Mouse (Mus musculus): Measurements from ENCODE around the gene Echdc1. TPM values are rescaled to one million over a fixed set of nuclear protein-coding genes. Genes with fewer than 3 reads are reported as not detected.

Gene Echdc1
- total and polyA plus RNA-seq, 3 experiments = 19.3 to 60.5 (median 39.0) TPM

DNA sequence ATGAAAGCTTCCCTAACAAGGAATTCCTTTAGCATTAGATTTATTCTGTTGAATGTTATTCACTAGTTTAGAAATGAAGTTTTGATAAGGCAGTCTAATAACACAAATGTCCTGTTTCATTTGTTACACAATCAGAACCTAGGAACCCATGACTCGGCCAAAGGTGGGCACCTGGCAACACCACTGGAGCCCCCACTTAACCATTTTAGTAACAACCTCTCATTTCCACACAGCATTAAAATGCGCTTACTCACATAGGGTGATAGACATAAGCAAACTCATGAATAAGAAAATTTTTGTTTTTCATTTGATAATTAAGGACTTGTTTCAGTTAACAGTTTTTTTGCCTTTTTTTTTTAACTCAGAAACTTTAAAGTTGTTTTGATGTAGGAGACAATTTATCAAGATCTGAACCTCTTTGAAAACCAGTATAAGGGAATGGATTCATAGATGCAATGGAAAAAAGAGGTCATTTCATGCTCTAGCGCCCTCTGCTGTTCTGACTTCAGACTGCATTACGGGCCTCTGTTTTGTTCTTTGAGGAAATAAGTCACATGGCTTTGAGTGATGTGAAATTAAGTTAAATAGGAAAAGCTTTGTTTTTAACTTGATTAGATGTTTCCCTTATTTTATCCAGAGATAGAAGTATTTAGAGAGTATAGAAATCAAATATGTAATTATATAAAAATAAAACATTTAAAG is 25.5 kb downstream of the Echdc1 start:
- Histone ChIP-seq H3K79me2 (replicated peaks; ENCODE audit: control insufficient read depth, extremely low read depth, insufficient read depth, poor library complexity, severe bottlenecking) (no peaks in the 10 kb centered on the region), H3K9ac (ENCODE audit: insufficient read depth, low read depth) (no peak overlapping the region), H3K4me1 (ENCODE audit: control insufficient read depth in 1 of 2, insufficient read depth in 2 of 2) (no peaks in the 10 kb centered on the region), H3K4me3 (replicated peaks in 1 of 3; ENCODE audit: low read depth in 2 of 3, low read length in 2 of 3, poor library complexity in 1 of 3) (no peak overlapping the region), H3K27me3 (replicated peaks) (no peaks in the 10 kb centered on the region), H3K4me2 (ENCODE audit: insufficient read depth, low read depth, poor library complexity, severe bottlenecking) (no peak overlapping the region), H3K9me3 (replicated peaks; ENCODE audit: low read length) (no peaks in the 10 kb centered on the region), H3K36me3 (replicated peaks in 1 of 2; ENCODE audit: control insufficient read depth in 1 of 2, insufficient read depth in 1 of 2, low read length in 1 of 2) (peaks cover 2 to 46% of the 10 kb centered on the region in 2 experiments), H3K27ac (ENCODE audit: insufficient read depth, low read depth) (no peak overlapping the region)
- peak; percentile 85 for DNase-seq (ENCODE audit: extremely low read depth)
- in situ Hi-C loops (cut with MboI; ENCODE audit: low pct_ligation_motif_present, low pct_unique_long_range_greater_than_20kb, low sequenced_read_pairs) = no loop called here
- dilution Hi-C loops (cut with MboI; ENCODE audit: extremely low pct_ligation_motif_present, extremely low pct_unique_long_range_greater_than_20kb, low sequenced_read_pairs) = no loop called here
- TF ChIP-seq RAD21 (IDR thresholded peaks at IDR 0.05; ENCODE audit: low read depth, low read length) (peak; percentile 53), MEF2A (IDR thresholded peaks at IDR 0.05; ENCODE audit: borderline replicate concordance, low read depth, low read length) (no peak), JUND (conservative IDR thresholded peaks at IDR 0.05; ENCODE audit: low read depth, low read length) (peak; percentile 99), EP300 (IDR thresholded peaks at IDR 0.05; ENCODE audit: low read length) (peak; percentile 51), GABPA (IDR thresholded peaks at IDR 0.05; ENCODE audit: insufficient replicate concordance, low read depth, low read length) (no peak), POLR2A (IDR thresholded peaks at IDR 0.05; ENCODE audit: low read depth, low read length) (no peak), ETS1 (conservative IDR thresholded peaks at IDR 0.05; ENCODE audit: low read depth, low read length) (no peak), UBTF (IDR thresholded peaks at IDR 0.05; ENCODE audit: low read depth, low read length) (no peak), E2F4 (IDR thresholded peaks at IDR 0.05; ENCODE audit: insufficient replicate concordance, low read depth, low read length) (no peak), ZKSCAN1 (IDR thresholded peaks at IDR 0.05; ENCODE audit: borderline replicate concordance, low read depth, low read length) (no peak), NRF1 (IDR thresholded peaks at IDR 0.05; ENCODE audit: low read depth, low read length) (no peak), USF1 (IDR thresholded peaks at IDR 0.05; ENCODE audit: low read depth, low read length) (no peak), MXI1 (IDR thresholded peaks at IDR 0.05; ENCODE audit: low read depth, low read length) (no peak), SMC3 (IDR thresholded peaks at IDR 0.05; ENCODE audit: low read depth, low read length) (peak; percentile 55), CTCF (conservative IDR thresholded peaks at IDR 0.05 in 1 of 2, IDR thresholded peaks at IDR 0.05 in 1 of 2; ENCODE audit: low read depth in 2 of 2, low read length in 2 of 2) (peak; percentile 81 to 86), NELFE (IDR thresholded peaks at IDR 0.05; ENCODE audit: low read depth, low read length) (no peak), ELF1 (IDR thresholded peaks at IDR 0.05; ENCODE audit: low read depth, low read length) (no peak), IRF4 (IDR thresholded peaks at IDR 0.05; ENCODE audit: low read depth, low read length) (peak; percentile 25; the same call in 1 of the 2 replicates), TBP (conservative IDR thresholded peaks at IDR 0.05; ENCODE audit: low read depth, low read length) (no peak), JUN (IDR thresholded peaks at IDR 0.05; ENCODE audit: insufficient read depth, low read depth, low read length) (peak; percentile 94), BHLHE40 (IDR thresholded peaks at IDR 0.05; ENCODE audit: low read depth, low read length) (no peak), SIN3A (IDR thresholded peaks at IDR 0.05; ENCODE audit: low read length) (no peak), CHD2 (IDR thresholded peaks at IDR 0.05; ENCODE audit: low read length) (no peak), MAX (IDR thresholded peaks at IDR 0.05; ENCODE audit: low read length) (no peak), MYC (IDR thresholded peaks at IDR 0.05; ENCODE audit: low read depth, low read length) (peak; percentile 74; the same call in 1 of the 2 replicates), KAT2A (IDR thresholded peaks at IDR 0.05; ENCODE audit: insufficient replicate concordance, low read length) (no peak), USF2 (conservative IDR thresholded peaks at IDR 0.05; ENCODE audit: low read depth, low read length) (peak; percentile 8; the same call in 1 of the 2 replicates)

Measured in CH12.LX (cell line).